Mouse (Mus musculus) liver, postnatal 0 days (tissue): ENCODE measurements around the gene 3110082I17Rik. TPM values are rescaled to one million over a fixed set of nuclear protein-coding genes. Genes with fewer than 3 reads are reported as not detected.

Source experiments
- ATAC-seq: fragments of 200-750 bp; cut with Nextera tagmentation; 2 replicates; pipeline ENCODE4 v1.8.0; 2017; ENCODE audit warnings: mild to moderate bottlenecking, moderate library complexity
- DNase-seq: peaks from one replicate; pipeline ENCODE4 v3.0.0-alpha.2; 2016
- H3K27ac ChIP-seq: fragments of 300-500 bp; sonication (generic); 2 replicates; pipeline ENCODE4 v1.5.1; 2014; ENCODE audit warnings: antibody characterized with exemption, moderate library complexity, mild to moderate bottlenecking, low read depth
- H3K27me3 ChIP-seq: fragments of 300-500 bp; sonication (generic); 2 replicates; pipeline ENCODE4 v1.6.1; 2014; ENCODE audit warnings: low read length, control low read depth, mixed read lengths; ENCODE audit not compliant: insufficient read depth
- H3K36me3 ChIP-seq: fragments of 300-500 bp; sonication (generic); replicated peaks from 2 replicates; pipeline ENCODE4 v1.6.1; 2014; ENCODE audit warnings: mild to moderate bottlenecking, control low read depth, low read length, moderate library complexity, mixed read lengths; ENCODE audit not compliant: insufficient read depth
- H3K4me1 ChIP-seq: fragments of 300-500 bp; sonication (generic); 2 replicates; pipeline ENCODE4 v1.6.1; 2014; ENCODE audit warnings: antibody characterized with exemption, mild to moderate bottlenecking, control low read depth; ENCODE audit not compliant: insufficient read depth
- H3K4me2 ChIP-seq: fragments of 300-500 bp; sonication (generic); 2 replicates; pipeline ENCODE4 v1.6.1; 2014; ENCODE audit warnings: low read depth, mild to moderate bottlenecking, low read length, moderate library complexity, mixed read lengths
- H3K4me3 ChIP-seq: fragments of 300-500 bp; sonication (generic); 2 replicates; pipeline ENCODE4 v1.5.1; 2014; ENCODE audit warnings: low read depth, low read length
- H3K9ac ChIP-seq: fragments of 300-500 bp; sonication (generic); replicated peaks from 2 replicates; pipeline ENCODE4 v1.6.1; 2014; ENCODE audit warnings: mild to moderate bottlenecking, moderate library complexity
- H3K9me3 ChIP-seq: fragments of 300-500 bp; sonication (generic); 2 replicates; pipeline ENCODE4 v1.6.1; 2016; ENCODE audit warnings: mild to moderate bottlenecking, control low read depth, low read length, mixed read lengths
- CTCF ChIP-seq: sonication (generic); IDR thresholded peaks from 2 replicates; pipeline ENCODE4 v1.5.1; 2016; ENCODE audit warnings: antibody characterized with exemption, low read depth
- EP300 ChIP-seq: IDR thresholded peaks from 2 replicates; pipeline ENCODE4 v1.6.1; 2016; ENCODE audit warnings: antibody characterized with exemption, low read depth, mild to moderate bottlenecking
- WGBS: fragments of 180-500 bp; shearing (Covaris S2); extraction: QIAGEN DNeasy Blood & Tissue Kit; methylation state at CpG from one replicate; pipeline ENCODE4 v1.1.7; 2014; ENCODE audit not compliant: insufficient replicate concordance; 5-methylcytosine and 5-hydroxymethylcytosine counted together
- polyA plus RNA-seq: library from polyadenylated mRNA; unstranded; fragments of >200 nt; fragmentation: Nextera tagmentation; extraction: Ambion mirVana; gene quantifications from 2 replicates; pipeline ENCODE4 v1.2.1, GENCODE M21; 2015

3110082I17Rik gene
- 7.5 and 9.5 TPM in 2 replicates for polyA plus RNA-seq

DNA sequence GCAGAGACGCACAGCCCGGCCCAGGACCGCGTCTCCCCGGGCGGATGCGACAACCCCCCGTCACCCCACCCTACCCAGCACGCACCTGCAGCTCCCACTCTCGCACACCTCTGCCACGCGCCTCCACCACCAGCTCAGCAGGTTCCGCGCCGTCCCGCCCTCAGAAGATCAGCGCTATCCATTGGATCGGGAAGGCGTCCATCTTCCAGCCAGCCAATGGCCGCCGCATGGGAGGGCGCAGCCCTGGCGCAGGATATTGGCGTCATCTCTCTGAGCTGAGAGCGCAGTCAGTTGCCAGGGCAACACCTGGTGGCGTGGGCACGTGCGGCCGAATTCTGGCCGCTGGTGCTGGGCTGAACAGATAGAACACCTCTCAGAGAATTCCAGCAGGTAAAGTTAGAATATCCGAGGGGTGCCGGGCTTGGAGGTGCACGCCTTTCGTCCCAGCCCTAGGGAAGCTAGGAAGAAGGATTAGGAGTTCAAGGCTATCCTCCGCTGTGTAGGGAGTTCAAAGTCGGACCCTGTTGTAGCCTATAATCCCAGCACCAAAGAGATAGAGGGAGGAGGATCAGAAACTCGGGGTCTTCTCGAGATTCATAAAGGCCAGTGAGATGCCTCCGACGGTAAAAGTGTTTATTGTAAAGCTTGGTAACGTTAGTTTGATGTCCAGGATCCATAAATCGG lies at the start of gene 3110082I17Rik:
3110082I17Rik (minus strand) TSS at position 144 of the 684 bp plus-strand sequence.
- Histone ChIP-seq H3K9ac (peak within 1 kb of the TSS; percentile 69), H3K27ac (no peak within 1 kb of the TSS), H3K4me1 (peaks cover 19% of the 10 kb centered on the region), H3K36me3 (no peaks in the 10 kb centered on the region), H3K27me3 (no peaks in the 10 kb centered on the region), H3K4me2 (peak within 1 kb of the TSS; percentile 93), H3K9me3 (no peaks in the 10 kb centered on the region), H3K4me3 (peak within 1 kb of the TSS; percentile 65)
- DNase-seq (peak; percentile 97), ATAC-seq (peak; percentile 99)
- 4% methylated on average over 40 of the region's 42 CpGs for WGBS
- TF ChIP-seq CTCF (no peak), EP300 (no peak)

DNA sequence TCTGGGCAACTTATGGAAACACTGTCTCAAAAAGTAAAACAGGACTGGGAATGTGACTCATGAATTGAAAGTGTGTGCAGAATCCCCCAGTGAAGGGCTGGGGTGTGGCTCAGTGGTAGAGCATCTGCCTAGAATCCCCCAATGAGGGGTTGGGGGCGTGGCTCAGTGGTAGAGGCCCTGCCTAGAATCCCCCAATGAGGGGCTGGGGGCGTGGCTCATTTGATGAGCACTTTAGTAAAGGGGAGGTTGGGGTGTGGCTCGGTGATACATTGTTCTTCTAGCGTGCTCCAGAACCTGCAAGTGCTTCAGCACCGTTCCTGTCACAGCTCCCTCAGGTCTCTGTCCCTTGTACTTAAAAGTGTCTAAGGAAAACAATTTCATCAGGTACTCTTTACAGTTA lies 45.9 kb upstream of the 3110082I17Rik start:
- 8% methylated on average over 5 of the region's 5 CpGs for WGBS
- H3K27ac ChIP-seq, result no peak overlapping the region
- TF ChIP-seq CTCF, result no peak
- no peak for TF ChIP-seq EP300

DNA sequence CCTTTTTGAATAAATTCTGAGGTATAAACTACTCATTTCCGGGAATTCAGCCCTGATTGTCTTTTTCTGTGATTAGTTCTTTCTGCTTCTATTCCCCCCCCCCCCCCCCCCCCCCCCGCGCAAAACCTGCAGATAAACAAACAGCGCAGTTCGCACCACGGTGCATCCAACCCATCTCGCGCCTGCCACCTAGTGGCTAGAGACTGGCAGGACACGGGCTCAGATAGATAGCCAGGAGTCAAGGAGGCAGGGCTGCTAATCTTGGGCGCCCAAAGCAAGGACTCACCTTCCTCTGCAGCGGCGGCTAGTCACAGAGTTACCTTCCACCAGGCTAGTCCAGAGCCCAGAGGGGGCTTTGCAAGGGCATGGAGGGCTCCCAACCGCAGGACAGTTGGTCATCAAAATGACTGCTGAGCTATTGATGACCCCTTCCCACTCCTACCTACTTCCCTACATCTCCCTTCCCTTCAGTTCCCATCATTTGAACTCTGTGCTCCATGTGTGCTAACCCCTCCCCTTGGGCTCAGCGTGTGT lies 44.8 kb upstream of the 3110082I17Rik start:
- Histone ChIP-seq H3K27ac (no peak overlapping the region), H3K27me3 (peaks cover 5% of the 10 kb centered on the region; the same call in 1 of the 2 replicates), H3K4me2 (no peak overlapping the region), H3K9me3 (no peaks in the 10 kb centered on the region), H3K9ac (no peak overlapping the region), H3K36me3 (no peaks in the 10 kb centered on the region), H3K4me1 (no peaks in the 10 kb centered on the region), H3K4me3 (no peak overlapping the region)
- DNase-seq (peak; percentile 85), ATAC-seq (peak; percentile 47; the same call in 1 of the 2 replicates)
- 3% methylated on average over 12 of the region's 14 CpGs for WGBS
- TF ChIP-seq CTCF (peak; percentile 85), EP300 (no peak)

More for the DNA sequence above, 45.9 kb upstream of the 3110082I17Rik start:
- DNase-seq (no peak), ATAC-seq (no peak)
- no peak overlapping the region for H3K4me2 ChIP-seq
- no peaks in the 10 kb centered on the region for H3K36me3 ChIP-seq
- no peak overlapping the region for H3K4me3 ChIP-seq
- H3K4me1 ChIP-seq, result no peaks in the 10 kb centered on the region
- no peak overlapping the region for H3K9ac ChIP-seq
- H3K27me3 ChIP-seq, result peaks cover 11% of the 10 kb centered on the region; the same call in 1 of the 2 replicates
- H3K9me3 ChIP-seq, result no peaks in the 10 kb centered on the region

- no peak for ATAC-seq
- no peaks in the 10 kb centered on the region for H3K36me3 ChIP-seq
- no peaks in the 10 kb centered on the region for H3K9me3 ChIP-seq
- H3K27ac ChIP-seq, result no peak overlapping the region
- H3K4me1 ChIP-seq, result no peaks in the 10 kb centered on the region
- no peak overlapping the region for H3K4me3 ChIP-seq
- H3K4me2 ChIP-seq, result no peak overlapping the region
- 78% methylated on average over 14 of the region's 14 CpGs for WGBS
- no peak overlapping the region for H3K9ac ChIP-seq
- no peak for TF ChIP-seq EP300
- no peak for TF ChIP-seq CTCF
- DNase-seq, result no peak
- 0 out of 2 replicates have a peak, but pooled peaks cover 5% of the 10 kb centered on the region for H3K27me3 ChIP-seq
These were observed 42.0 kb upstream of the 3110082I17Rik start for GRCm38 (mm10) chr5:139502281-139502680.

GRCm38 (mm10) chr5:139498791-139499190 lies 38.5 kb upstream of the 3110082I17Rik start:
- TF ChIP-seq EP300 (no peak), CTCF (no peak)

GRCm38 (mm10) chr5:139496939-139497338 lies 36.6 kb upstream of the 3110082I17Rik start:
- WGBS, result 49% methylated on average over 5 of the region's 5 CpGs
- TF ChIP-seq EP300, result no peak
- TF ChIP-seq CTCF, result peak; percentile 38
- DNase-seq, result no peak
- H3K4me2 ChIP-seq, result no peak overlapping the region
- H3K9me3 ChIP-seq, result no peaks in the 10 kb centered on the region
- H3K9ac ChIP-seq, result no peak overlapping the region
- H3K27me3 ChIP-seq, result peaks cover 12% of the 10 kb centered on the region; the same call in 1 of the 2 replicates
- H3K36me3 ChIP-seq, result no peaks in the 10 kb centered on the region
- no peaks in the 10 kb centered on the region for H3K4me1 ChIP-seq
- no peak overlapping the region for H3K27ac ChIP-seq
- H3K4me3 ChIP-seq, result no peak overlapping the region
- no peak for ATAC-seq

More at GRCm38 (mm10) chr5:139498791-139499190, 38.5 kb upstream of the 3110082I17Rik start:
- H3K4me2 ChIP-seq, result no peak overlapping the region
- H3K27me3 ChIP-seq, result peaks cover 12% of the 10 kb centered on the region; the same call in 1 of the 2 replicates
- no peak overlapping the region for H3K27ac ChIP-seq
- H3K36me3 ChIP-seq, result no peaks in the 10 kb centered on the region
- H3K9ac ChIP-seq, result no peak overlapping the region
- no peak overlapping the region for H3K4me3 ChIP-seq
- 32% methylated on average over 5 of the region's 5 CpGs for WGBS
- H3K4me1 ChIP-seq, result no peaks in the 10 kb centered on the region
- ATAC-seq (no peak), DNase-seq (no peak)
- no peaks in the 10 kb centered on the region for H3K9me3 ChIP-seq
